8 mouse cellular contexts compared by ENCODE assay signal in the genomic region with DNA sequence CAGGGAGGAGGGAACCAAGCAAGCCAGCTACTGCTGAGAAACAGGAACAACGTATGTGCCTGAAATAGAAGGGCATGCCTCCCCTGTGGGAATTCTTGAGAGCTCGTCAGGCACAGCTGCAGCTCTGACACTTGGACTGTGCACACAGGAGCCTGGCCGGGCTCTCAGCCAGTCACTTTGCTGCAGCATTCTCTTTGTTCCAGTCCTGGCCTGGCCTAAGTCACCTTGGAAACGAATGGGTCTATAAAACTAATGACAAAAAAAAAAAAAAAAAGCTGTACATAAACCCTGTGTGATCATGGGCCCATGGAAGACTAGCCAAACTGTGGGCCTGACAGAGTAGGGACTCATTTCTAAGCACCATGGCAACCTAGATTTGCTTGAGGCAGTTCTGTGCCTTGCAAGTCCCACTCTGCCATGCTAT. TPM values are rescaled to one million over a fixed set of nuclear protein-coding genes. Genes with fewer than 3 reads are reported as not detected.
DNase-seq lines count a peak whose midpoint lies in the region; ATAC-seq and TF ChIP-seq lines count a peak whose summit lies in the region.

No protein-coding gene starts in this region.

- no peaks in the 10 kb centered on the region for H3K4me1 ChIP-seq in liver, postnatal 0 days (ENCODE audit: insufficient read depth)
- no peaks in the 10 kb centered on the region for H3K4me1 ChIP-seq in liver, embryonic 12.5 days
- peaks cover 20% of the 10 kb centered on the region for H3K4me1 ChIP-seq in embryonic facial prominence, embryonic 14.5 days (ENCODE audit: control insufficient read depth, insufficient read depth, low read length)
- peaks cover 29% of the 10 kb centered on the region for H3K4me1 ChIP-seq in heart, embryonic 15.5 days (replicated peaks)
- peaks cover 13% of the 10 kb centered on the region for H3K4me1 ChIP-seq in midbrain, embryonic 15.5 days

- 32% methylated on average over 4 of the region's 4 CpGs for WGBS in liver, postnatal 0 days (ENCODE audit: insufficient replicate concordance)
- WGBS in liver, embryonic 12.5 days (ENCODE audit: insufficient replicate concordance), result 27% methylated on average over 4 of the region's 4 CpGs
- WGBS in embryonic facial prominence, embryonic 14.5 days, result 14% methylated on average over 4 of the region's 4 CpGs
- 8% methylated on average over 4 of the region's 4 CpGs for WGBS in heart, embryonic 15.5 days
- WGBS in midbrain, embryonic 15.5 days, result 8% methylated on average over 4 of the region's 4 CpGs

- TF ChIP-seq EP300 in liver, postnatal 0 days (IDR thresholded peaks at IDR 0.05; ENCODE audit: low read depth), result no peak

- H3K27ac ChIP-seq in liver, postnatal 0 days (ENCODE audit: low read depth), result no peak overlapping the region
- no peak overlapping the region for H3K27ac ChIP-seq in liver, embryonic 12.5 days
- peak overlapping the region; percentile 53 for H3K27ac ChIP-seq in embryonic facial prominence, embryonic 14.5 days (replicated peaks; ENCODE audit: low read depth, low read length)
- peak overlapping the region; percentile 88 for H3K27ac ChIP-seq in heart, embryonic 15.5 days
- H3K27ac ChIP-seq in midbrain, embryonic 15.5 days, result 0 out of 2 replicates have a peak overlapping the region, but pooled peaks have one; percentile 6

- no peaks in the 10 kb centered on the region for H3K27me3 ChIP-seq in liver, postnatal 0 days (ENCODE audit: insufficient read depth, low read length)
- no peaks in the 10 kb centered on the region for H3K27me3 ChIP-seq in liver, embryonic 12.5 days (replicated peaks)
- H3K27me3 ChIP-seq in embryonic facial prominence, embryonic 14.5 days (replicated peaks; ENCODE audit: control insufficient read depth, insufficient read depth, low read length), result no peaks in the 10 kb centered on the region
- H3K27me3 ChIP-seq in heart, embryonic 15.5 days, result no peaks in the 10 kb centered on the region
- H3K27me3 ChIP-seq in midbrain, embryonic 15.5 days (replicated peaks), result no peaks in the 10 kb centered on the region

- no peaks in the 10 kb centered on the region for H3K9me3 ChIP-seq in liver, postnatal 0 days (ENCODE audit: low read length)
- 0 out of 2 replicates have a peak, but pooled peaks cover 3% of the 10 kb centered on the region for H3K9me3 ChIP-seq in liver, embryonic 12.5 days (replicated peaks)
- H3K9me3 ChIP-seq in embryonic facial prominence, embryonic 14.5 days (ENCODE audit: control insufficient read depth, low read length), result 0 out of 2 replicates have a peak, but pooled peaks cover 6% of the 10 kb centered on the region
- no peaks in the 10 kb centered on the region for H3K9me3 ChIP-seq in heart, embryonic 15.5 days (replicated peaks)
- H3K9me3 ChIP-seq in midbrain, embryonic 15.5 days, result no peaks in the 10 kb centered on the region; the same call in 1 of the 2 replicates

- no peaks in the 10 kb centered on the region for H3K36me3 ChIP-seq in liver, postnatal 0 days (replicated peaks; ENCODE audit: insufficient read depth, low read length)
- H3K36me3 ChIP-seq in liver, embryonic 12.5 days, result no peaks in the 10 kb centered on the region
- H3K36me3 ChIP-seq in embryonic facial prominence, embryonic 14.5 days (ENCODE audit: control insufficient read depth, insufficient read depth, low read length), result no peaks in the 10 kb centered on the region
- H3K36me3 ChIP-seq in heart, embryonic 15.5 days, result no peaks in the 10 kb centered on the region
- no peaks in the 10 kb centered on the region for H3K36me3 ChIP-seq in midbrain, embryonic 15.5 days (replicated peaks)

- no peak overlapping the region for H3K4me3 ChIP-seq in liver, postnatal 0 days (ENCODE audit: low read depth, low read length)
- H3K4me3 ChIP-seq in liver, embryonic 12.5 days, result no peak overlapping the region
- H3K4me3 ChIP-seq in embryonic facial prominence, embryonic 14.5 days (ENCODE audit: low read depth, low read length), result no peak overlapping the region
- H3K4me3 ChIP-seq in heart, embryonic 15.5 days, result no peak overlapping the region
- no peak overlapping the region for H3K4me3 ChIP-seq in midbrain, embryonic 15.5 days

- H3K4me2 ChIP-seq in liver, postnatal 0 days (ENCODE audit: low read depth, low read length), result no peak overlapping the region
- no peak overlapping the region for H3K4me2 ChIP-seq in liver, embryonic 12.5 days
- no peak overlapping the region for H3K4me2 ChIP-seq in embryonic facial prominence, embryonic 14.5 days (ENCODE audit: low read depth, low read length)
- peak overlapping the region; percentile 21; the same call in 1 of the 2 replicates for H3K4me2 ChIP-seq in heart, embryonic 15.5 days
- no peak overlapping the region for H3K4me2 ChIP-seq in midbrain, embryonic 15.5 days

- H3K9ac ChIP-seq in liver, postnatal 0 days (replicated peaks), result no peak overlapping the region
- H3K9ac ChIP-seq in liver, embryonic 12.5 days, result no peak overlapping the region
- H3K9ac ChIP-seq in embryonic facial prominence, embryonic 14.5 days (ENCODE audit: low read depth, low read length), result 0 out of 2 replicates have a peak overlapping the region, but pooled peaks have one; percentile 19
- no peak overlapping the region for H3K9ac ChIP-seq in heart, embryonic 15.5 days
- no peak overlapping the region for H3K9ac ChIP-seq in midbrain, embryonic 15.5 days

- TF ChIP-seq CTCF in liver, postnatal 0 days (IDR thresholded peaks at IDR 0.05; ENCODE audit: low read depth), result no peak

- DNase-seq in liver, postnatal 0 days, result peak; percentile 17
- DNase-seq in embryonic facial prominence, embryonic 14.5 days (ENCODE audit: low spot score), result peak; percentile 93
- peak; percentile 55 for DNase-seq in kidney, postnatal 10 days
- DNase-seq in urinary bladder, adult 18-20 months (ENCODE audit: low spot score in 2 of 2), result no peak
- no peak for DNase-seq in adrenal gland, postnatal 4 days (ENCODE audit: low spot score in 2 of 2)

- ATAC-seq in liver, postnatal 0 days, result no peak
- ATAC-seq in liver, embryonic 12.5 days, result no peak
- peak; percentile 79 for ATAC-seq in embryonic facial prominence, embryonic 14.5 days (ENCODE audit: low read depth)
- ATAC-seq in heart, embryonic 15.5 days (replicated peaks; ENCODE audit: insufficient number of reproducible peaks, insufficient read depth, low FRiP score, low read depth), result peak; percentile 89
- ATAC-seq in midbrain, embryonic 15.5 days (replicated peaks), result peak; percentile 90

RNA-seq across cellular contexts. Expression of gene 1500015O10Rik, which starts 31.8 kb away (rescaled TPM):
- 0.67 and 0.72 TPM in 2 replicates for polyA plus RNA-seq in liver, postnatal 0 days (2015; fragmentation: Nextera tagmentation; extraction: Ambion mirVana)
- polyA plus RNA-seq in liver, embryonic 12.5 days (2016; fragmentation: Nextera tagmentation; extraction: Ambion mirVana), result 0.14 and 0.23 TPM in 2 replicates
- 93.9 and 107 TPM in 2 replicates for polyA plus RNA-seq in embryonic facial prominence, embryonic 14.5 days (2014; fragmentation: Nextera tagmentation; extraction: Ambion mirVana)
- 15.8 and 28.5 TPM in 2 replicates for polyA plus RNA-seq in heart, embryonic 15.5 days (2015; fragmentation: Nextera tagmentation; extraction: Ambion mirVana)
- polyA plus RNA-seq in midbrain, embryonic 15.5 days (2015; fragmentation: Nextera tagmentation; extraction: Ambion mirVana), result 18.0 and 18.1 TPM in 2 replicates
- 10 to 100 TPM; 56.9 to 57.7 TPM for total RNA-seq in adrenal gland, postnatal 4 days (2021)

Comparison
In these comparisons a context has a peak if more than half of its experiments do, and no peak if none do; other contexts are left out.
1. ATAC-seq: peak in embryonic facial prominence, embryonic 14.5 days (single experiment), heart, embryonic 15.5 days (single experiment) and midbrain, embryonic 15.5 days (single experiment); none in liver, postnatal 0 days (single experiment) and liver, embryonic 12.5 days (single experiment).
2. DNase-seq: peak in liver, postnatal 0 days (single experiment), embryonic facial prominence, embryonic 14.5 days (single experiment) and kidney, postnatal 10 days (single experiment); none in urinary bladder, adult 18-20 months (0 of 2) and adrenal gland, postnatal 4 days (0 of 2).
3. H3K27ac ChIP-seq: peak in embryonic facial prominence, embryonic 14.5 days (single experiment), heart, embryonic 15.5 days (single experiment) and midbrain, embryonic 15.5 days (single experiment); none in liver, postnatal 0 days (single experiment) and liver, embryonic 12.5 days (single experiment).